Mouse (Mus musculus) T-helper 1 cell (primary cell): Measurements from ENCODE around the gene Tmem274.

Experiments
- in situ Hi-C: fragments of 300-600 bp; cut with MboI, MseI; formaldehyde crosslinking; loops from one replicate; pipeline ENCODE4 v1.15.1; 2025; ENCODE audit warnings: high pct_unique_total_duplicates

The Tmem274 gene

DNA sequence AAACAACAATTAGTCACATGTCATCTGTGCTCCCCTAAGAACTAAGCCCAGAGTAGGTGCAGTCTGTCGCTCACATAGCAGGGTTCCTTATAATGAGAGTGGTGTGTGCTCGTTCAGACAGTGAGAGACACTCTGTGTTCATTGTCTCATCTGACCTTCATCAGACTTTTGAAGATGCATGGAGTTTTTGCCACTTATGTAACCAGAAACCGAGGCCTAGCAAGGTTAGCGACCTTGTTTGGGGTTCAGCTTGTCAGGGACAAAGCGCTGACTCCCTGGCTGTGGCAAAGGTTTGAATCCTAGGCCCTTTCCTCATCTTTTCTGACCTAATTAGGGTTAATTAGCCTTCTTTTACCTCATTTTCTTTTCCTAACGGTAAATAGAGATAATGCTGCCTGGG, 46.8 kb downstream of the Tmem274 start:
- in situ Hi-C loops: no loop called here

DNA sequence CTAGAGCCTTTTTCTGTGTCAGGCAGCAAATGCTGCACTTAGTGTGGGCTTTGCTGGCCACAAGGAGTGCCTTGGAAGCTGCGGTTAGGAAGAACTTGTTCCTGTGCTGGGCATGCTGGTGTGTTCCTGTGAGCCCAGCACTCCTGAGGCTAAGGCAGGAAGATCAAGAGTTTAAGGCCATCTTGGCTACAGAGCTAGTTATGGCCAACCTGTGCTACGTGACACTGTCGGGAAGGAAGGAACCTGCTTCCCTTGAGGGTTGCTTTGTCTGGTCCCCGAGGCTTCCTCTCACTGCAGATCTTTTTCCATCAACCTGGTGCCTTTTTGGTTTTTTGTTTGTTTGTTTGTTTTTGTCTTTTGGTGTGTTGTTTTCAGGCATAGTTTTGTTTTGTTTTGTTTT, 48.0 kb downstream of the Tmem274 start:
- in situ Hi-C loops: no loop called here

DNA sequence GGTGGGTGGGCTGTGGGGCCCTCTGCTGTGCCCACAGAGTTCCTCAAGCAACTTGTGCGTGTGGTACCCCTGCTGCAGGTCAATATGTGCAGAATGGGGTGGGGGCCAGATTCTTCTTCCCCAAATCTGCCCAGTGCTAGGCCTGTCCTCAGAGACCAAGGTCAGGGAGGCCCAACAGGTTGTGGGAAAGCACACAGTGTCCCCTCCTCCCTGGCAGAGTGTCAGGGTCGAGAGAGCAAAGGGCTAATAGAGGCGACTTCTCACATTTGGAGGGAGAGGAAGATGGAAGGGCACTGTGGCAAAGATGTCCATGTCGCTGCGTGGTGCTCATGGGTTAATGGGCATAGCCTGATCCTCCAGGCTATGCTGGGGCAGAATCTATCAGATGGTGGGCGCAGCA, 48.6 kb downstream of the Tmem274 start:
- in situ Hi-C loops: no loop called here

DNA sequence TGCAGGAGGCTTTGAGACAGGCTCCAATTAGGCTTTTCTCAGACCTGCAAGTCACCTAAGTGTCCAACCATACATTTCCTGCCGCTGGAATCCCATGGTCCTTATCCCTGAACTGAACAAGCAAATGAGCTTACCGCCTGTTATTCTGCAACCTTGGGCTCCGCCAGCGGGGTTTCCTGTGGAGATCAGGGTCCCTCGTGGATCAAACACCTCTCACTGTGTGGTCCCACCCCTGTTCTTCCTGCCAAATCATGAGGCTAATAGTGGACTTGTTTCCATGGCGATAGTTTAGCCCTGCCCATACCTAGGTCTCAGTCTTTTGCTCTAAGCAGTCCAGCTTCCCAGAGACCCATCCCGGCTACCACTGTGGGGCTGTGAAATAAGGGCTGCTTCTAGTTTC, 49.2 kb downstream of the Tmem274 start:
- in situ Hi-C loops: no loop called here

DNA sequence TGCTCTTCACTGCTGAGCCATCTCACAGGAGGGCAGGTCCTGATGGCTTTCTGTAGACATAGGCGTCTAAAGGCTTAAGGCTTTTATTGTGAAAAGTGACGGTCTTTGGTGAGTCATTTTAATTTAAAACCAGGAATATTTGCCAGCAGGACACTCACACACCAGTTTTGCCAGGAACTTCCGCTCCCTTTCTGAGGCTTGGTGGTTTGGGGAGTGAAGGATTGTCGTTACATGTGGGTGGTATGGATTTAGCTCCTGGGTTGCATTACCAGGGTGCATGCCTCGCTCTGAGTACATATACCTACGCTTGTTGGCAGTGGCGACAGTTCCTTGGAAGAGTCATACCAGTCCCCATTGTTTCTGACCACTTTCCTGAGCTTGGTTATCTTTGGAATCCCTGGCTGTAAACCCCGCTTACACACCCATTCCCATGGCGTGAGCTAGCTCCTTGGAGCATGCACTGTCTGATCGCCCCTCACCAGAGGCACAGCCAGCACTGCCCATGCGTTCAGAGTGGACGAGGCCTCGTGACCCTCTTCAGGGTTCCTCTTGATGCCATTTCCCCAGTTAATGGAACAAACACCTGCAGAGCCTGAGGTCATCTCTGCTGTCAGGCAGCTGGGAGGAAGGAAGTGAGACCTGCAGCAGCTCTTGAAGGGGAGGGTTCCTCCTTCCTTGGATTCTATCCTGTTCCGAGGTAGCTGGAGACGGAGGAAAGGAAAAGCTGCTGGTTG, 50.6 kb downstream of the Tmem274 start:
- in situ Hi-C loops: no loop called here

DNA sequence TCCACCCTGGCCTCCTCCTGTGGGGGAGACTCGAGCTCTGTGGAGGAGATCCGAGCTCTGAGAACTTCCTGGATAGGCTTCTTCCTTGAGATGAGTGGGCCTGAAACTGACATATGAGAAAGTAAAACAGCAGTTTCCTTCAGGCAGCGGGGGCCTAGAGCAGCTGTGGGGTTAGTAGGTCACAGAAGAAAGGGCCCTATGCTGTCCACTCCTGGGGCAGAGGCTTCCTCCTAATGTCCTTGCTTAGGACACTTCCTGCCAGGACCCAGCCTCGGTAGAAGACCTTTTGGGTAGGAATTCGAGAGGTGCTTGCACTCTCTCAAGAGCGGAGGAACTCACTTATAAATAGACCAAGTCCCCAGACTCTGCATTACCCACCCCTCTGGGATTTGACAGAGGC, 52.5 kb downstream of the Tmem274 start:
- in situ Hi-C loops: no loop called here
